Mouse (Mus musculus): Measurements from ENCODE around the gene Lmna.

Gene Lmna

GRCm38 (mm10) chr3:88520078-88520477 is 10.3 kb upstream of the Lmna start:
- DNase-seq (ENCODE audit: low read depth), result no peak

GRCm38 (mm10) chr3:88518411-88518810 is 8.7 kb upstream of the Lmna start:
- DNase-seq (ENCODE audit: low read depth), result no peak

- DNase-seq (ENCODE audit: low read depth), result no peak
Observed at GRCm38 (mm10) chr3:88516407-88516806, 6.7 kb upstream of the Lmna start.

DNA sequence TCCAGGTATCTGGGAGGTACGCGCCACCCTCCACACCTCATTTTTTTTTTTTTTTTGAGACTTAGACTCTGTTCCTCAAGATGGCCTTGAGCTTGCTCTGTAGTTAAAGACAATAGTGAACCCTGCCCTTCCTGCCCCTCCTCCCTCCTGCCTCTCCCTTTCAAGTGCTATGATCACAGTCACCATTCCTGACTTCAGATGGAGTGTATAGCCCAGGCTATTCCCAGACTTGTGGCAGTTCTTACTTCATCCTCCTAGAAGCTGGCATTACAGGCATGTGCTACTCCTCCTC is 5.3 kb upstream of the Lmna start:
- no peak for DNase-seq (ENCODE audit: low read depth)

GRCm38 (mm10) chr3:88514231-88515094 is 4.7 kb upstream of the Lmna start:
- DNase-seq (ENCODE audit: low read depth), result no peak

DNA sequence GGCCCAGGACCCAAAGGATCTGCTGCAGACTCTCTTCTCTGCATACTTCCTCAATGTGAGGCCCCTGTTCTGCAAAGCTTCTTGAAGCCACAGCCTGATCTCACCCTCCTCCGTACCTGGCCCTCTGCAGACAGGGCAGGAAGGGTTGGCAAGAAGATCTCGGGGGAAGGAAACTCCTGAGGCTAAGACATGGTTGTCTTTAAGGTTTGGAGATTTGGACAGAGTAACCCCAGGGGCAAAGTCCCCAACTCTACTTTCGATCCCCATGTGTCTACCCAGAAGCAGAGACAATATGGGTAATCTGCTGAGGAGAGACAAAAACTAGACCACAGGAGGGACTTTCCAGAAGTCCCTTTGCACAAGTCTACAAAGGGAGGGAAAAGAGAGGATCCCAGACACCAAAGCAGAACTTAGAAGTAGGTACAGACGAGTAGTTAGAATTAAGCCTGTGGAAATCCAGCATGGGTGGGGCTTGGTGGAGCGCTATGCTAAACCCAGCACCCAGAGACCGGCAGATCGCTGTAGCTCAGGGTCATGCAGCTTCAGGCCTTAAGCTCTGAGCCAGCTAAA is 3.9 kb upstream of the Lmna start:
- no peak for DNase-seq (ENCODE audit: low read depth)

GRCm38 (mm10) chr3:88512896-88513545 is 3.3 kb upstream of the Lmna start:
- DNase-seq (ENCODE audit: low read depth), result no peak

GRCm38 (mm10) chr3:88512141-88512895 is 2.6 kb upstream of the Lmna start:
- DNase-seq (ENCODE audit: low read depth), result no peak

DNA sequence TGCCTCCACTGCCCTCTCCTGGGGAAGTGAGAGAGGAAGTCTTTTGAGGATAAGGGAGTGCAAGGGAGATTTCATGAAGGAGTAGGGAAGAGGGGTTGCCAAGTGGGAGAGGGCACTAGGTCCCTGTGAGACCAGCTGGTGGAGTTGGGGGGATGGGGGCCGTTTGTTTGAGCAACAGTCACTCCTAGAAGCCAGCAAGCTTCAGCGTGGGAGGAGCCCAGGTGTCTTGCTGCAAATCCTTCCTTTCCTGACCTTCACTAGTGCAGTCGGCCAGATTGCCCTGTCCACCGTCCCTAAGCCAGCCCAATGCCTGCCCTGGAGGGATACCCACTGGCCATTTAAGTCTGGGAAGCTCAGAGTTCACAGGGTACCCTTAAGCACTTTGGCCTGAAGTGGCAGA is 1.8 kb upstream of the Lmna start:
- DNase-seq (ENCODE audit: low read depth), result no peak

DNA sequence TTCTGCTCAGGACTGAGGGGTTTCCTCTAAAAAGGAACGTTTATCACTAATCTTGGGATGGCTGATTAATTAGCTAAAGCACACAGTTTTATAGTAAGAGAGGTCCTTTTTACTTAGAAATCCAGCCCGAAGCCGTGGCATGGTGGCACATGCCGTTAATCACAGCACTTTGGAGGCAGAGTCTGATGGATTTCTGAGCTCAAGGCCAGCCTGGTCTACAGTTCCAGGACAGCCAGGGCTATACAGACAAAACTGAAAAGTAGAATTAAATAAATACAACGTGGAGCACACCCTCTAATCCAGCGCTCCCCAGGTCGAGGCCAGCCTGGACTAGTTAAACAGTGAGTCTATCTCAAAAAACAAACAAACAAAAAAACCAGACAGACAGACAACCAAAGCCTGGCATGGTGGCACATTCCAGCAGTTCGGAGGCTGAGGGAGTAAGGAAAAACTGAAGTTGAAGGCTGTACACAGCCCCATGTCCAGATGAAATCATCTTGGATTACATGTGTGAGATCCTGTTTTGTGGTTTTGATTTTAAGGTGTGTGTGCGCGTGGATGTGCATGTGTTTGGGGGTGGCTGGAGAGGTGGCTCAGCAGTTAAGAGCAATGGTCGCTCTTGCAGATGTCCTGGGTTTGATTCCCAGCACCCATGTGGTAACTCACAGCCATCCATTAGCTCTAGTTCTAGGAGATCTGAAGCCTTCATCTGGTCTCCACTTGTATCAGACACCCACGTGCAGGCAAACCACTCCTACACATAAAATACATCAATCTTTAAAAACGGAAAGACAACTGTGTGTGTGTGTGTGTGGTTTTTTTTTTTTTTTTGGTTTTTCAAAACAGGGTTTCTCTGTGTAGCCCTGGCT is 899 bp upstream of the Lmna start:
- no peak for DNase-seq (ENCODE audit: low read depth)

GRCm38 (mm10) chr3:88509250-88509649 is 506 bp downstream of the Lmna start:
- DNase-seq (ENCODE audit: low read depth), result no peak

- DNase-seq (ENCODE audit: low read depth), result no peak
Observed at GRCm38 (mm10) chr3:88505765-88506164, 4.0 kb downstream of the Lmna start.

- DNase-seq (ENCODE audit: low read depth), result no peak
Observed at GRCm38 (mm10) chr3:88505081-88505480, 4.7 kb downstream of the Lmna start.

GRCm38 (mm10) chr3:88503881-88504746 is 5.6 kb downstream of the Lmna start:
- no peak for DNase-seq (ENCODE audit: low read depth)

- DNase-seq (ENCODE audit: low read depth), result no peak
Observed at GRCm38 (mm10) chr3:88503505-88503863, 6.3 kb downstream of the Lmna start.

DNA sequence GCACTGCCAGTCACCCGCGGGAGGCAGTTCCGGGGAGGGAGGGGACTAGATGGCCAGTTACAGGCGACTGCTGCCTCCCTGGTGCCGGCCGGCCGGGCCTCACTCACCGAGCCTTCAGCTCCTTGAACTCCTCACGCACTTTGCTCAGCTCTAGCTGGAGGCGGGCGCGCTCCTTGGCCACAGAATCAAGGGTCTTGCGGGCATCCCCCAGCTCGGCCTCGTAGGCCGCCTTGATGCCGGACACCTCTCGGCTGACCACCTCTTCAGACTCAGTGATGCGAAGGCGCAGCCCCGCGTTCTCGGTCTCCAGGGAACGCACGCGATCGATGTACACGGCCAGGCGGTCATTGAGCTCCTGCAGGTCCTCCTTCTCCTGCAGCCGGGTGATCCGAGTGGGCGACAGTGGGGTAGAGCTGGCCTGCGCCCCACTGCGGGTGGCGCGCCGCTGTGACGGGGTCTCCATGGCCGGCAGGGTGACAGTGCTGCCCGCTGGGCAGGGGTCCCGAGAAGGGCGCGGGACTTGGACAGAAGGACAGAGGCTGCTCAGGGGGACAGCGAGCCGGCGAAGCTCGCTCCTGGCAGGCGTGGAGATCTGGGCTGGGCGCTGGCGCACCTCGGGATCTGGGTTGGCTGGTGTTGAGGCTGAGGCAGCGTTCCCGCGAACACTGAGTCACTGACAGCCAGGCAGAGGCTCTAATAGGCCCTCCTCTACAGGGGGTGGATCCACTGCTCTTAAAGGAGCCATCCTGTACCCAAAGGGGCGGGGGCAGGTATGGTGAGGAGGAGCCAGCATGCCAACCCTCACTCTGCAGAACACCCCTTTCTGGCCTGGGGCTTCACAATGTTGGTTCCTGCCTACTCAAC is 6.9 kb downstream of the Lmna start:
- DNase-seq (ENCODE audit: low read depth), result peak; percentile 91

GRCm38 (mm10) chr3:88502031-88502571 is 7.7 kb downstream of the Lmna start:
- no peak for DNase-seq (ENCODE audit: low read depth)

- DNase-seq (ENCODE audit: low read depth), result no peak
Observed at GRCm38 (mm10) chr3:88501366-88502030, 8.3 kb downstream of the Lmna start.
